Mouse (Mus musculus) midbrain, embryonic 16.5 days (tissue): ENCODE measurements at regions not wholly inside any gene's neighbourhood (a gene's known extent, or its start where the extent isn't known, plus 50 kb on each side); places are given as distances from the start of the nearest gene placed in this dataset.

Experiments
- ATAC-seq: fragments of 200-750 bp; cut with Nextera tagmentation; 2 replicates; pipeline ENCODE4 v1.8.0; 2017; ENCODE audit warnings: moderate TSS enrichment
- H3K27ac ChIP-seq: fragments of 300-500 bp; sonication (generic); 2 replicates; pipeline ENCODE4 v1.5.1; 2014; ENCODE audit warnings: mild to moderate bottlenecking, low read length, mixed read lengths
- H3K27me3 ChIP-seq: fragments of 300-500 bp; sonication (generic); 2 replicates; pipeline ENCODE4 v1.6.1; 2014; ENCODE audit warnings: low read depth, low read length, mixed read lengths; ENCODE audit not compliant: control insufficient read depth, insufficient read depth
- H3K36me3 ChIP-seq: fragments of 300-500 bp; sonication (generic); 2 replicates; pipeline ENCODE4 v1.6.1; 2014; ENCODE audit warnings: mild to moderate bottlenecking, low read length, moderate library complexity, mixed read lengths; ENCODE audit not compliant: control insufficient read depth, insufficient read depth
- H3K4me1 ChIP-seq: fragments of 300-500 bp; sonication (generic); 2 replicates; pipeline ENCODE4 v1.6.1; 2014; ENCODE audit warnings: mild to moderate bottlenecking, low read length, mixed read lengths; ENCODE audit not compliant: control insufficient read depth, insufficient read depth
- H3K4me2 ChIP-seq: fragments of 300-500 bp; sonication (generic); 2 replicates; pipeline ENCODE4 v1.6.1; 2014; ENCODE audit warnings: mild to moderate bottlenecking, low read length, mixed read lengths
- H3K4me3 ChIP-seq: fragments of 300-500 bp; sonication (generic); 2 replicates; pipeline ENCODE4 v1.5.1; 2014; ENCODE audit warnings: low read depth, mild to moderate bottlenecking, low read length, moderate library complexity, mixed read lengths
- H3K9ac ChIP-seq: fragments of 300-500 bp; sonication (generic); 2 replicates; pipeline ENCODE4 v1.6.1; 2014; ENCODE audit warnings: low read depth, low read length, mixed read lengths
- H3K9me3 ChIP-seq: fragments of 300-500 bp; sonication (generic); replicated peaks from 2 replicates; pipeline ENCODE4 v1.6.1; 2014; ENCODE audit warnings: mild to moderate bottlenecking, low read length, mixed read lengths; ENCODE audit not compliant: control insufficient read depth, poor library complexity, severe bottlenecking
- WGBS: fragments of 180-500 bp; shearing (Covaris S2); extraction: QIAGEN DNeasy Blood & Tissue Kit; methylation state at CpG from one replicate; pipeline ENCODE4 v1.1.7; 2014; 5-methylcytosine and 5-hydroxymethylcytosine counted together

- ATAC-seq: no peak
- WGBS: 83% methylated on average over 1 of the region's 1 CpGs
- no peaks in the 10 kb centered on the region for H3K4me1 ChIP-seq
- no peaks in the 10 kb centered on the region for H3K9me3 ChIP-seq
- H3K4me3 ChIP-seq: no peak overlapping the region
- H3K27ac ChIP-seq: no peak overlapping the region
- H3K36me3 ChIP-seq: no peaks in the 10 kb centered on the region
- H3K27me3 ChIP-seq: no peaks in the 10 kb centered on the region
- H3K4me2 ChIP-seq: no peak overlapping the region
- no peak overlapping the region for H3K9ac ChIP-seq
Observed at GRCm38 (mm10) chr17:84117756-84118155, 70.0 kb downstream of the Zfp36l2 start.

GRCm38 (mm10) chr17:84116340-84117279 lies 71.1 kb downstream of the Zfp36l2 start:
- ATAC-seq: no peak
- WGBS: 90% methylated on average over 17 of the region's 17 CpGs

GRCm38 (mm10) chr17:84115957-84116339 lies 71.8 kb downstream of the Zfp36l2 start:
- H3K4me2 ChIP-seq: no peak overlapping the region
- no peaks in the 10 kb centered on the region for H3K9me3 ChIP-seq
- WGBS: 61% methylated on average over 3 of the region's 3 CpGs
- no peaks in the 10 kb centered on the region for H3K27me3 ChIP-seq
- H3K4me3 ChIP-seq: no peak overlapping the region
- H3K4me1 ChIP-seq: no peaks in the 10 kb centered on the region
- no peak overlapping the region for H3K9ac ChIP-seq
- H3K27ac ChIP-seq: no peak overlapping the region
- ATAC-seq: no peak
- no peaks in the 10 kb centered on the region for H3K36me3 ChIP-seq

More at GRCm38 (mm10) chr17:84116340-84117279, 71.1 kb downstream of the Zfp36l2 start:
- Histone ChIP-seq H3K9ac (no peak overlapping the region), H3K27me3 (no peaks in the 10 kb centered on the region), H3K36me3 (no peaks in the 10 kb centered on the region), H3K4me1 (no peaks in the 10 kb centered on the region), H3K4me2 (no peak overlapping the region), H3K27ac (no peak overlapping the region), H3K4me3 (no peak overlapping the region), H3K9me3 (no peaks in the 10 kb centered on the region)

GRCm38 (mm10) chr17:84115133-84115532 lies 72.6 kb downstream of the Zfp36l2 start:
- 74% methylated on average over 8 of the region's 8 CpGs for WGBS
- no peak overlapping the region for H3K9ac ChIP-seq
- H3K36me3 ChIP-seq: no peaks in the 10 kb centered on the region
- H3K4me2 ChIP-seq: no peak overlapping the region
- H3K9me3 ChIP-seq: no peaks in the 10 kb centered on the region
- H3K4me1 ChIP-seq: no peaks in the 10 kb centered on the region
- no peak overlapping the region for H3K4me3 ChIP-seq
- no peak for ATAC-seq
- H3K27me3 ChIP-seq: no peaks in the 10 kb centered on the region
- no peak overlapping the region for H3K27ac ChIP-seq

GRCm38 (mm10) chr17:84114279-84114994 lies 73.3 kb downstream of the Zfp36l2 start:
- H3K36me3 ChIP-seq: no peaks in the 10 kb centered on the region
- no peak overlapping the region for H3K4me2 ChIP-seq
- 66% methylated on average over 9 of the region's 9 CpGs for WGBS
- H3K9ac ChIP-seq: no peak overlapping the region
- H3K4me3 ChIP-seq: no peak overlapping the region
- H3K4me1 ChIP-seq: no peaks in the 10 kb centered on the region
- no peaks in the 10 kb centered on the region for H3K27me3 ChIP-seq
- no peak for ATAC-seq
- no peak overlapping the region for H3K27ac ChIP-seq
- no peaks in the 10 kb centered on the region for H3K9me3 ChIP-seq

- WGBS: 27% methylated on average over 8 of the region's 8 CpGs
- Histone ChIP-seq H3K36me3 (no peaks in the 10 kb centered on the region), H3K4me3 (no peak overlapping the region), H3K9ac (no peak overlapping the region), H3K4me1 (no peaks in the 10 kb centered on the region), H3K4me2 (no peak overlapping the region), H3K9me3 (no peaks in the 10 kb centered on the region), H3K27me3 (no peaks in the 10 kb centered on the region), H3K27ac (no peak overlapping the region)
- no peak for ATAC-seq
Observed at GRCm38 (mm10) chr17:84113608-84114278, 74.0 kb downstream of the Zfp36l2 start.

- no peaks in the 10 kb centered on the region for H3K36me3 ChIP-seq
- no peaks in the 10 kb centered on the region for H3K9me3 ChIP-seq
Observed at GRCm38 (mm10) chr17:84112411-84113031, 75.2 kb downstream of the Zfp36l2 start.

GRCm38 (mm10) chr17:84111787-84112370 lies 75.9 kb downstream of the Zfp36l2 start:
- Histone ChIP-seq H3K36me3 (no peaks in the 10 kb centered on the region), H3K27me3 (no peaks in the 10 kb centered on the region), H3K4me3 (no peak overlapping the region), H3K4me2 (no peak overlapping the region), H3K4me1 (no peaks in the 10 kb centered on the region), H3K27ac (no peak overlapping the region), H3K9ac (no peak overlapping the region), H3K9me3 (no peaks in the 10 kb centered on the region)
- no peak for ATAC-seq
- 78% methylated on average over 9 of the region's 10 CpGs for WGBS

More at GRCm38 (mm10) chr17:84112411-84113031, 75.2 kb downstream of the Zfp36l2 start:
- H3K27me3 ChIP-seq: no peaks in the 10 kb centered on the region
- no peak overlapping the region for H3K27ac ChIP-seq
- no peak overlapping the region for H3K4me3 ChIP-seq
- H3K4me2 ChIP-seq: no peak overlapping the region
- 0 out of 2 replicates have a peak, but pooled peaks have one; percentile 31 for ATAC-seq
- H3K9ac ChIP-seq: no peak overlapping the region
- no peaks in the 10 kb centered on the region for H3K4me1 ChIP-seq
- 36% methylated on average over 6 of the region's 6 CpGs for WGBS
